Mouse (Mus musculus): Measurements from ENCODE around the gene Ano9.

- no peak for TF ChIP-seq CTCF (IDR thresholded peaks at IDR 0.05; ENCODE audit: low read depth, low read length)
- TF ChIP-seq GATA1 (IDR thresholded peaks at IDR 0.05; ENCODE audit: borderline replicate concordance, low read length), result no peak
- no peak for TF ChIP-seq POLR2AphosphoS5 (IDR thresholded peaks at IDR 0.05; ENCODE audit: insufficient replicate concordance, low read depth, low read length)
- TF ChIP-seq TAL1 (conservative IDR thresholded peaks at IDR 0.05; ENCODE audit: low read depth, low read length), result no peak
- TF ChIP-seq GATA2 (IDR thresholded peaks at IDR 0.05; ENCODE audit: borderline replicate concordance, low read depth, low read length), result no peak
These were observed 31.0 kb upstream of the Ano9 start for GRCm38 (mm10) chr7:141148639-141149038.

Data from G1E (cell line).